Mouse (Mus musculus) cerebellum, adult 2 months (tissue): ENCODE results near the gene Trp73.

Experiments used
- CTCF ChIP-seq: fragments of 200-500 bp; IDR thresholded peaks from 2 replicates; pipeline ENCODE4 v1.5.1; 2011; ENCODE audit warnings: low read depth, mild to moderate bottlenecking, control low read depth, low read length, moderate library complexity, borderline replicate concordance; ENCODE audit not compliant: insufficient read depth
- POLR2A ChIP-seq: fragments of 200-500 bp; IDR thresholded peaks from 2 replicates; pipeline ENCODE4 v1.6.1; 2011; ENCODE audit warnings: low read length, control low read depth, borderline replicate concordance; ENCODE audit not compliant: insufficient read depth

DNA sequence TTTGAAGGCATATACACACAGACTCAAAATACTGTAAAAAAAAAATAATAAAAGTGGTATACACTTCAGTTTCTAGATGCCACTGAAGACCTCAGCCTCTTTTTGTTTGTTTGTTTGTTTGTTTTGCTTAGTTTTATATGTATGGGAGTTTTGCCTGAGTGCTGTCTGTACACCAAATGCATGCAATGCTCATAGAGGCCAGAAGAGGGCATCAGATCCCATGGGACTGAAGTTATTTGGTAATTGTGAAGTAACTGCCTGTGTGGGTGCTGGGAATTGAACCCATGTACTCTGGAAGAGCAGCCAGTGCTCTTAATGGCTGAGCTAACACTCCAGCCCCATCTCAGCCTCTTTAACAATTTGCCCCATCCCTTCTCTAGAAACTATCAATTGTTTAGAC lies 111.4 kb downstream of the Trp73 start:
- TF ChIP-seq CTCF = 0 out of 2 replicates have a peak, but pooled peaks have one; percentile 7
- TF ChIP-seq POLR2A = no peak
